Mouse (Mus musculus): ENCODE results near the gene Tsga8. TPM values are rescaled to one million over a fixed set of nuclear protein-coding genes. Genes with fewer than 3 reads are reported as not detected.

Tsga8 gene
- not detected in 2 replicates for polyA plus RNA-seq (2014; fragmentation: Nextera tagmentation; extraction: Ambion mirVana)

- ATAC-seq (ENCODE audit: insufficient number of reproducible peaks, insufficient read depth, low FRiP score, low read depth) = no peak
- H3K4me3 ChIP-seq (ENCODE audit: low read depth, low read length) = no peak within 1 kb of the TSS
- H3K27me3 ChIP-seq (ENCODE audit: control insufficient read depth, insufficient read depth, low read length) = no peaks in the 10 kb centered on the region
- no peak within 1 kb of the TSS for H3K4me2 ChIP-seq (replicated peaks; ENCODE audit: low read depth, low read length)
- H3K36me3 ChIP-seq (ENCODE audit: control insufficient read depth, insufficient read depth, low read length) = no peaks in the 10 kb centered on the region
- 90% methylated on average over 15 of the region's 15 CpGs for WGBS
- no peak within 1 kb of the TSS for H3K27ac ChIP-seq (ENCODE audit: low read length)
- H3K9ac ChIP-seq (replicated peaks; ENCODE audit: low read depth, low read length) = no peak within 1 kb of the TSS
- H3K9me3 ChIP-seq (ENCODE audit: control insufficient read depth, low read depth, low read length) = no peaks in the 10 kb centered on the region
- no peaks in the 10 kb centered on the region for H3K4me1 ChIP-seq (ENCODE audit: control insufficient read depth, insufficient read depth, low read length)
These were observed at the start of gene Tsga8 for GRCm38 (mm10) chrX:83487598-83487997. Tsga8 (minus strand) TSS chrX:83487924.

Data from stomach, embryonic 14.5 days (tissue).